Mouse (Mus musculus) R1 (cell line): Measurements from ENCODE around the gene Prepl.

ENCODE experiments used
- DNase-seq: peaks from one replicate; pipeline ENCODE4 v3.0.0-alpha.2; 2018; ENCODE audit warnings: low read depth, low spot score

Prepl gene

GRCm38 (mm10) chr17:85023247-85024167, 66.5 kb downstream of the Prepl start:
- peak; percentile 92 for DNase-seq

- DNase-seq, result no peak
These were observed 69.7 kb downstream of the Prepl start for GRCm38 (mm10) chr17:85020343-85020742.

- no peak for DNase-seq
These were observed 71.2 kb downstream of the Prepl start for GRCm38 (mm10) chr17:85018794-85019193.

GRCm38 (mm10) chr17:85018344-85018743, 71.7 kb downstream of the Prepl start:
- DNase-seq, result no peak

GRCm38 (mm10) chr17:85014632-85015031, 75.4 kb downstream of the Prepl start:
- DNase-seq, result no peak

- no peak for DNase-seq
These were observed 76.6 kb downstream of the Prepl start for GRCm38 (mm10) chr17:85013485-85013884.
